Mouse (Mus musculus) neural tube, embryonic 14.5 days (tissue): Measurements from ENCODE around the gene Pxylp1. TPM values are rescaled to one million over a fixed set of nuclear protein-coding genes. Genes with fewer than 3 reads are reported as not detected.

ENCODE experiments used
- ATAC-seq: fragments of 200-750 bp; cut with Nextera tagmentation; 2 replicates; pipeline ENCODE4 v1.8.0; 2017; ENCODE audit warnings: low read depth, mild to moderate bottlenecking, moderate TSS enrichment, moderate library complexity
- H3K27ac ChIP-seq: fragments of 300-500 bp; sonication (generic); 2 replicates; pipeline ENCODE4 v1.5.1; 2014; ENCODE audit warnings: low read depth, mild to moderate bottlenecking, control low read depth, low read length, moderate library complexity, mixed read lengths
- H3K27me3 ChIP-seq: fragments of 300-500 bp; sonication (generic); 2 replicates; pipeline ENCODE4 v1.6.1; 2014; ENCODE audit warnings: low read length; ENCODE audit not compliant: control insufficient read depth, insufficient read depth
- H3K36me3 ChIP-seq: fragments of 300-500 bp; sonication (generic); 2 replicates; pipeline ENCODE4 v1.6.1; 2014; ENCODE audit warnings: low read length, mixed read lengths; ENCODE audit not compliant: control insufficient read depth, insufficient read depth
- H3K4me1 ChIP-seq: fragments of 300-500 bp; sonication (generic); 2 replicates; pipeline ENCODE4 v1.6.1; 2014; ENCODE audit warnings: low read length; ENCODE audit not compliant: control insufficient read depth, insufficient read depth
- H3K4me2 ChIP-seq: fragments of 300-500 bp; sonication (generic); 2 replicates; pipeline ENCODE4 v1.6.1; 2014; ENCODE audit warnings: mild to moderate bottlenecking, low read depth, low read length, control low read depth
- H3K4me3 ChIP-seq: fragments of 300-500 bp; sonication (generic); 2 replicates; pipeline ENCODE4 v1.5.1; 2014; ENCODE audit warnings: low read depth, low read length, control low read depth, mixed read lengths
- H3K9ac ChIP-seq: fragments of 300-500 bp; sonication (generic); replicated peaks from 2 replicates; pipeline ENCODE4 v1.6.1; 2014; ENCODE audit warnings: low read depth, mild to moderate bottlenecking, control low read depth, low read length, mixed read lengths
- H3K9me3 ChIP-seq: fragments of 300-500 bp; sonication (generic); 2 replicates; pipeline ENCODE4 v1.6.1; 2016; ENCODE audit warnings: low read length; ENCODE audit not compliant: control insufficient read depth
- WGBS: fragments of 180-500 bp; shearing (Covaris S2); extraction: QIAGEN DNeasy Blood & Tissue Kit; methylation state at CpG from one replicate; pipeline ENCODE4 v1.1.7; 2014; 5-methylcytosine and 5-hydroxymethylcytosine counted together
- polyA plus RNA-seq: library from polyadenylated mRNA; unstranded; fragments of >200 nt; fragmentation: Nextera tagmentation; extraction: Ambion mirVana; gene quantifications from 2 replicates; pipeline ENCODE4 v1.2.1, GENCODE M21; 2014

Gene Pxylp1
- polyA plus RNA-seq, 1 experiment from 2014 or later: 30.3 TPM

- H3K4me2 ChIP-seq: no peak overlapping the region
Measured at GRCm38 (mm10) chr9:96916620-96917538, 24.4 kb upstream of the Pxylp1 start.

DNA sequence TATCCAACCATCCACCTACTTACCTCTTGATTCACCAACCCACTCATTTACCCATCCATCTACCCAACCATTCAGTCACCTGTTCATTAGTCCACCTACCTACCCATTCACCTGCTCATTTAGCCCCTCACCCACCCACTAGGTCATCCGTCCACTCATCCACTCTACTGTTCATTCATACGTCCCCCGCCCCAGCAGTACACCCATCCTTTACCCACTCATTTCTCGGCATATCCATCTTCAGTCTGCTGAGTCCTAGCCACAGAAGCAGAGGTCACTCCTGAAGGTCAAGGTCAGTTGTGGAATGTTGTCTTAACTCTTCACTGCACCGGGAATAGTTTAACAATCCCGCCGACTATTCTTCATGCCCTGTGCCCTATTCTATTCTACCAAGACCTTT is 23.6 kb upstream of the Pxylp1 start:
- no peaks in the 10 kb centered on the region for H3K27me3 ChIP-seq
- H3K4me3 ChIP-seq: no peak overlapping the region
- WGBS: 58% methylated on average over 7 of the region's 7 CpGs
- H3K4me1 ChIP-seq: no peaks in the 10 kb centered on the region
- H3K27ac ChIP-seq: no peak overlapping the region
- no peaks in the 10 kb centered on the region for H3K36me3 ChIP-seq
- no peak overlapping the region for H3K9ac ChIP-seq
- ATAC-seq: no peak
- no peaks in the 10 kb centered on the region for H3K9me3 ChIP-seq
- no peak overlapping the region for H3K4me2 ChIP-seq

More at GRCm38 (mm10) chr9:96916620-96917538, 24.4 kb upstream of the Pxylp1 start:
- H3K9ac ChIP-seq: no peak overlapping the region
- H3K36me3 ChIP-seq: no peaks in the 10 kb centered on the region
- WGBS: 36% methylated on average over 27 of the region's 27 CpGs
- ATAC-seq: peak; percentile 92
- H3K9me3 ChIP-seq: no peaks in the 10 kb centered on the region
- no peak overlapping the region for H3K27ac ChIP-seq
- no peak overlapping the region for H3K4me3 ChIP-seq
- no peaks in the 10 kb centered on the region for H3K4me1 ChIP-seq
- H3K27me3 ChIP-seq: no peaks in the 10 kb centered on the region

DNA sequence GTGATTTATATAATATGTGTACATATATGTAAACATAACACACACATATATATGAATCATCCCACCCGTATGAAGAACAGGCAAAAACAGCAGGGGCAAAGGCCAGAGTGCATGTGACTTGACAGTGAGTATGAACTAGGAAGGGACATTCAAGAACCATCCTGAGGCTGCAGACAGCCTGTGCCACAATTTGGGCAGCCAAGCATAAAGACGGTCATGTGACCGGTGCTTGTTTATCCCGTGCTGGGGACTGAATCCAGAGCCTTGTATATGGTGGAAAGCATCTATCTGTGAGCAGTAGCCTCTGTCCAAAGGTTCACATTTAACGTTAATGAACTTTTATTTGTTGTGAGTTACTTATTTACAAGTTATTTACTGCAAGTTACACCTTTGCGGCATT is 22.4 kb upstream of the Pxylp1 start:
- Histone ChIP-seq H3K4me3 (no peak overlapping the region), H3K27ac (no peak overlapping the region), H3K36me3 (no peaks in the 10 kb centered on the region), H3K27me3 (no peaks in the 10 kb centered on the region), H3K9me3 (no peaks in the 10 kb centered on the region), H3K9ac (no peak overlapping the region), H3K4me2 (no peak overlapping the region), H3K4me1 (no peaks in the 10 kb centered on the region)
- WGBS: 72% methylated on average over 6 of the region's 6 CpGs
- ATAC-seq: no peak

- ATAC-seq: no peak
- H3K4me3 ChIP-seq: no peak overlapping the region
- H3K4me2 ChIP-seq: no peak overlapping the region
- no peak overlapping the region for H3K27ac ChIP-seq
- WGBS: 91% methylated on average over 3 of the region's 3 CpGs
- H3K27me3 ChIP-seq: no peaks in the 10 kb centered on the region
- no peaks in the 10 kb centered on the region for H3K9me3 ChIP-seq
- no peak overlapping the region for H3K9ac ChIP-seq
- no peaks in the 10 kb centered on the region for H3K36me3 ChIP-seq
- H3K4me1 ChIP-seq: no peaks in the 10 kb centered on the region
Measured at GRCm38 (mm10) chr9:96914005-96914404, 21.5 kb upstream of the Pxylp1 start.

- no peaks in the 10 kb centered on the region for H3K9me3 ChIP-seq
- H3K4me2 ChIP-seq: no peak overlapping the region
- H3K4me3 ChIP-seq: no peak overlapping the region
- no peak for ATAC-seq
- no peak overlapping the region for H3K27ac ChIP-seq
- H3K9ac ChIP-seq: no peak overlapping the region
- WGBS: 91% methylated on average over 1 of the region's 1 CpGs
- no peaks in the 10 kb centered on the region for H3K36me3 ChIP-seq
- H3K4me1 ChIP-seq: no peaks in the 10 kb centered on the region
- H3K27me3 ChIP-seq: no peaks in the 10 kb centered on the region
Measured at GRCm38 (mm10) chr9:96909503-96909902, 17.0 kb upstream of the Pxylp1 start.

GRCm38 (mm10) chr9:96908737-96909136 is 16.3 kb upstream of the Pxylp1 start:
- Histone ChIP-seq H3K4me1 (no peaks in the 10 kb centered on the region), H3K27me3 (no peaks in the 10 kb centered on the region), H3K27ac (no peak overlapping the region), H3K9ac (no peak overlapping the region), H3K36me3 (no peaks in the 10 kb centered on the region), H3K4me3 (no peak overlapping the region), H3K9me3 (no peaks in the 10 kb centered on the region), H3K4me2 (no peak overlapping the region)
- WGBS: 94% methylated on average over 2 of the region's 2 CpGs
- ATAC-seq: no peak

DNA sequence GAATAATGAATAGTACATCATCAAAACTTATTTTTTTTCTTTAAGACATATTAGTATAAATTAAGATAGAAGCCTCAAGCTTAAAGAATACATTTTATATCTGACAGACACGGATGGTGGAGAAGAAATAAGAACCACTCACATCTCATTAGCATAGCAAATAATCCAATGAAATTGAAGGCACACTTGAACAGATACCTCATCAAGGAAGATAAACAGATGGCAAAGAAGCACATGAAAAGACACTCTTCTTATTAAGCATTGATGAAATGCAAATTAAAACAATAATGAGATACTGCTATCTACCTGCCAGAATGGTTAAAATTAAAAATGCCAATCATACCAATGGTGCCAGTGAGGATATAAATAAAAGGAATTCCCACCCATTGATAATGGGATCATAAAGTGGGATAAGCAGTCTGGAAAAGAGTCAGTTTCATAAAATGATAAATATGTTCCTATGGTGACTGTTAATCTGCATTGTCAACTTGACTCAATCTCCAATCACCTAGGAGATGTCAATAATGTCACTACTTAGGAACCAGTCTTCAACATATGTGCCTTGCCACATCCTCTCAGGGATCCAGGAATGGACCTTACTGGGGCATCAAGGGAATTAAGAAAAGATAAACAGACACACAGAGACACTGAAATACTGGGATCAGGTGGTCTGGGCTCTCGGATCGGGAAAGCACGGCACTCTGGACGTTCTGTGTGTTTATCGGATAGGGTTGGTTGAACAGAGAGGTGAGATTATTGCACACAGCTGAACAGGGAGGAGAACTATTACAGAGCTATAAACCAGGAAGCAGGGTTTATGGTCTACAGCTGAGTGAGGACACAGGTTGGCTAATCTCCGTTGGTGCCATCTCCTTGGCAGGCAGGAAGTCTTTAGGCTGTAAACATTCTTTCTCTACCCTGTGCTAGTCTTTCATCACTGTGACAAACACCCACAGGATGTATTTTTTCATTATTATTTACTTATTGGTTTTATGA is 12.2 kb upstream of the Pxylp1 start:
- Histone ChIP-seq H3K9ac (no peak overlapping the region), H3K4me3 (no peak overlapping the region), H3K27me3 (no peaks in the 10 kb centered on the region), H3K9me3 (no peaks in the 10 kb centered on the region), H3K27ac (no peak overlapping the region), H3K36me3 (no peaks in the 10 kb centered on the region), H3K4me2 (no peak overlapping the region), H3K4me1 (no peaks in the 10 kb centered on the region)
- WGBS: 36% methylated on average over 7 of the region's 7 CpGs
- peak; percentile 72; the same call in 1 of the 2 replicates for ATAC-seq

- no peak overlapping the region for H3K9ac ChIP-seq
- H3K36me3 ChIP-seq: no peaks in the 10 kb centered on the region
- WGBS: 88% methylated on average over 5 of the region's 5 CpGs
- H3K4me1 ChIP-seq: no peaks in the 10 kb centered on the region
- ATAC-seq: no peak
- no peaks in the 10 kb centered on the region for H3K27me3 ChIP-seq
- no peak overlapping the region for H3K4me2 ChIP-seq
- no peaks in the 10 kb centered on the region for H3K9me3 ChIP-seq
- H3K4me3 ChIP-seq: no peak overlapping the region
- no peak overlapping the region for H3K27ac ChIP-seq
Measured at GRCm38 (mm10) chr9:96899717-96900116, 7.2 kb upstream of the Pxylp1 start.

- no peak overlapping the region for H3K4me2 ChIP-seq
- H3K4me1 ChIP-seq: no peaks in the 10 kb centered on the region
- no peaks in the 10 kb centered on the region for H3K36me3 ChIP-seq
- no peaks in the 10 kb centered on the region for H3K27me3 ChIP-seq
- no peak overlapping the region for H3K27ac ChIP-seq
- H3K9ac ChIP-seq: no peak overlapping the region
- no peaks in the 10 kb centered on the region for H3K9me3 ChIP-seq
- H3K4me3 ChIP-seq: no peak overlapping the region
- ATAC-seq: no peak
Measured at GRCm38 (mm10) chr9:96899004-96899403, 6.5 kb upstream of the Pxylp1 start.
